In genomic region chr10:80406684-80407501, GRCm38 (mm10) we compare ENCODE assay signal across 7 mouse cellular contexts. TPM values are rescaled to one million over a fixed set of nuclear protein-coding genes. Genes with fewer than 3 reads are reported as not detected.
DNase-seq lines count a peak whose midpoint lies in the region; ATAC-seq and TF ChIP-seq lines count a peak whose summit lies in the region.

Gene Uqcr11 (minus strand): TSS chr10:80406830.

- TF ChIP-seq POLR2A in small intestine, adult 2 months (IDR thresholded peaks at IDR 0.05; ENCODE audit: low read depth, low read length) = peak; percentile 53

- intact Hi-C loops in left cerebral cortex, postnatal 4 days (cut with DNase I) = no loop called here

- H3K27ac ChIP-seq in intestine, postnatal 0 days (ENCODE audit: low read depth, low read length) = peak within 1 kb of the TSS; percentile 67
- H3K27ac ChIP-seq in midbrain, embryonic 12.5 days (replicated peaks) = peak within 1 kb of the TSS; percentile 84
- peak within 1 kb of the TSS; percentile 48 for H3K27ac ChIP-seq in small intestine, adult 2 months (ENCODE audit: insufficient read depth, low read depth, low read length)

- 0 out of 2 replicates have a peak, but pooled peaks cover 5% of the 10 kb centered on the region for H3K4me1 ChIP-seq in intestine, postnatal 0 days (replicated peaks; ENCODE audit: control insufficient read depth, insufficient read depth, low read length)
- peaks cover 25% of the 10 kb centered on the region for H3K4me1 ChIP-seq in midbrain, embryonic 12.5 days
- H3K4me1 ChIP-seq in small intestine, adult 2 months (ENCODE audit: control insufficient read depth, insufficient read depth, insufficient read length, low read length) = peaks cover 13% of the 10 kb centered on the region

- H3K9ac ChIP-seq in intestine, postnatal 0 days (ENCODE audit: low read depth, low read length) = peak within 1 kb of the TSS; percentile 75
- H3K9ac ChIP-seq in midbrain, embryonic 12.5 days (replicated peaks) = peak within 1 kb of the TSS; percentile 90

- under 1% methylated on average over 27 of the region's 27 CpGs for WGBS in intestine, postnatal 0 days
- WGBS in midbrain, embryonic 12.5 days = 2% methylated on average over 27 of the region's 27 CpGs
- under 1% methylated on average over 27 of the region's 27 CpGs for WGBS in small intestine, adult 2 months

- DNase-seq in adrenal gland, adult 8-10 months = peak; percentile 93
- peak; percentile 89 for DNase-seq in embryo, embryonic 9.5 days (ENCODE audit: extremely low spot score)
- DNase-seq in gonadal fat pad, adult 2 months (ENCODE audit: low read depth) = no peak
- DNase-seq in left cerebral cortex, postnatal 4 days = peak; percentile 94

- no peaks in the 10 kb centered on the region for H3K27me3 ChIP-seq in intestine, postnatal 0 days (replicated peaks; ENCODE audit: control insufficient read depth, insufficient read depth, low read length)
- no peaks in the 10 kb centered on the region for H3K27me3 ChIP-seq in midbrain, embryonic 12.5 days
- no peaks in the 10 kb centered on the region for H3K27me3 ChIP-seq in small intestine, adult 2 months (ENCODE audit: control insufficient read depth, insufficient read depth, low read length)

- no peak for TF ChIP-seq CTCF in intestine, postnatal 0 days (IDR thresholded peaks at IDR 0.05; ENCODE audit: low read depth)
- TF ChIP-seq CTCF in small intestine, adult 2 months (IDR thresholded peaks at IDR 0.05; ENCODE audit: extremely low read depth, insufficient read length, insufficient replicate concordance, low read depth, low read length) = no peak

- peak; percentile 60 for ATAC-seq in intestine, postnatal 0 days
- ATAC-seq in midbrain, embryonic 12.5 days (ENCODE audit: low FRiP score, low read depth) = peak; percentile 78

- peak within 1 kb of the TSS; percentile 87 for H3K4me2 ChIP-seq in intestine, postnatal 0 days (replicated peaks; ENCODE audit: low read depth)
- peak within 1 kb of the TSS; percentile 85 for H3K4me2 ChIP-seq in midbrain, embryonic 12.5 days (replicated peaks)

- peak within 1 kb of the TSS; percentile 83 for H3K4me3 ChIP-seq in intestine, postnatal 0 days (ENCODE audit: low read depth, low read length)
- H3K4me3 ChIP-seq in midbrain, embryonic 12.5 days = peak within 1 kb of the TSS; percentile 86
- H3K4me3 ChIP-seq in small intestine, adult 2 months (ENCODE audit: low read depth, low read length) = peak within 1 kb of the TSS; percentile 79

- peaks cover 45% of the 10 kb centered on the region for H3K36me3 ChIP-seq in intestine, postnatal 0 days (ENCODE audit: control insufficient read depth, insufficient read depth)
- H3K36me3 ChIP-seq in midbrain, embryonic 12.5 days = peaks cover 54% of the 10 kb centered on the region
- H3K36me3 ChIP-seq in small intestine, adult 2 months (ENCODE audit: control insufficient read depth, insufficient read depth, low read length) = peaks cover 44% of the 10 kb centered on the region

- H3K9me3 ChIP-seq in intestine, postnatal 0 days (ENCODE audit: control insufficient read depth) = no peaks in the 10 kb centered on the region
- H3K9me3 ChIP-seq in midbrain, embryonic 12.5 days = no peaks in the 10 kb centered on the region

RNA-seq across cellular contexts. Expression of gene Uqcr11, which starts in this region (rescaled TPM):
- 100 to 1,000 TPM; 515 to 715 (median 604) TPM for total RNA-seq in adrenal gland, adult 8-10 months (2022)
- polyA plus RNA-seq in gonadal fat pad, adult 2 months (2012; rRNA removed) = 1,967 and 2,574 TPM in 2 replicates
- 1,032 and 1,082 TPM in 2 replicates for polyA plus RNA-seq in intestine, postnatal 0 days (2015; fragmentation: Nextera tagmentation; extraction: Ambion mirVana)
- 100 to 1,000 TPM; 282 to 286 TPM for total RNA-seq in left cerebral cortex, postnatal 4 days (2021)
- polyA plus RNA-seq in midbrain, embryonic 12.5 days (2016; fragmentation: Nextera tagmentation; extraction: Ambion mirVana) = 398 and 414 TPM in 2 replicates
- polyA plus RNA-seq in small intestine, adult 2 months (2012; rRNA removed) = 2,051 and 2,588 TPM in 2 replicates
